29 mouse cellular contexts compared by ENCODE assay signal in the genomic region with DNA sequence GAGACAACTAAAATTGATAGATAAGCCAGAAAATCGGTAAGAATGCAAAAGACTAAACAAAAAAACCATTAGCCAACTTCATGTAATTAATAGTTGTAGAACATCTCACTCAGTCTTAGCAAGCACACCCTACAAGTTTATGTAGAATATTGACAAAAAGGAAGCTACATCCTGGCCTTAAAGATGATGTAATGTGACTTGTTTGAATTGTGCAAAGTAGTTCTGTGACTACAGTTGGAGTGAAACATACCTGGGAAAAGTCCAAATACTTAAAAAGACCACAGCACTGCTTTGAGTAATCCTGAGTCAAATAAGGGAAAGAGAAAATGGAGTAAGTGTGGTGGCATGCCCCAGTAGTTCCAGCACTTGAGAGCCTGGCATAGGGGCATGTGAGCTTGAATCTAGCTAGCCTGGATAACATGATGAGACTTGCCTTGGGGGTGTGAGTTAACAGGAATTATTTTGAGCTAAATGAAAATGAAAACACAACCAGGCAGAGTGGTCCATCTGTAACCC. TPM values are rescaled to one million over a fixed set of nuclear protein-coding genes. Genes with fewer than 3 reads are reported as not detected.
DNase-seq lines count a peak whose midpoint lies in the region; ATAC-seq and TF ChIP-seq lines count a peak whose summit lies in the region.
"Had no signal": no experiment of that assay in that cellular context is flagged by ENCODE, and none has a peak within 500 bp of the region (broad histone marks: within the 10 kb centered on the region; RNA-seq: fewer than 3 reads in every experiment).

No protein-coding gene starts in this region.

- no peaks in the 10 kb centered on the region for H3K9me3 ChIP-seq in liver, embryonic 16.5 days (replicated peaks; ENCODE audit: control insufficient read depth, low read length)
- no peaks in the 10 kb centered on the region for H3K9me3 ChIP-seq in liver, embryonic 12.5 days (replicated peaks)
- H3K9me3 ChIP-seq: embryonic facial prominence, embryonic 12.5 days; embryonic facial prominence, embryonic 15.5 days; forebrain, embryonic 12.5 days; forebrain, embryonic 15.5 days; heart, embryonic 10.5 days; heart, embryonic 13.5 days had no signal

- no peak overlapping the region for H3K4me2 ChIP-seq in liver, embryonic 16.5 days (ENCODE audit: low read depth, low read length)
- no peak overlapping the region for H3K4me2 ChIP-seq in liver, embryonic 12.5 days
- H3K4me2 ChIP-seq: embryonic facial prominence, embryonic 12.5 days; embryonic facial prominence, embryonic 15.5 days; forebrain, embryonic 12.5 days; forebrain, embryonic 15.5 days; heart, embryonic 13.5 days; hindbrain, embryonic 14.5 days had no signal

- H3K27ac ChIP-seq in liver, embryonic 16.5 days (ENCODE audit: low read length): 0 out of 2 replicates have a peak overlapping the region, but pooled peaks have one; percentile 25
- H3K27ac ChIP-seq in liver, embryonic 12.5 days: no peak overlapping the region
- no peak overlapping the region for H3K27ac ChIP-seq in thymus, adult 2 months (ENCODE audit: control insufficient read depth, insufficient read depth, low read length)
- H3K27ac ChIP-seq: embryonic facial prominence, embryonic 12.5 days; embryonic facial prominence, embryonic 15.5 days; forebrain, embryonic 12.5 days; forebrain, embryonic 15.5 days; heart, adult 2 months; heart, embryonic 10.5 days; heart, embryonic 13.5 days; hindbrain, embryonic 14.5 days; hindbrain, postnatal 0 days had no signal

- H3K9ac ChIP-seq in liver, embryonic 16.5 days (ENCODE audit: low read depth, low read length): no peak overlapping the region
- H3K9ac ChIP-seq in liver, embryonic 12.5 days: no peak overlapping the region
- H3K9ac ChIP-seq: embryonic facial prominence, embryonic 12.5 days; embryonic facial prominence, embryonic 15.5 days; forebrain, embryonic 12.5 days; forebrain, embryonic 15.5 days; heart, embryonic 13.5 days; hindbrain, embryonic 14.5 days had no signal

- no peak for TF ChIP-seq CTCF in thymus, adult 2 months (IDR thresholded peaks at IDR 0.05; ENCODE audit: borderline replicate concordance, control insufficient read depth, extremely low read depth, insufficient read depth, low read length, poor library complexity)

- no peaks in the 10 kb centered on the region for H3K36me3 ChIP-seq in liver, embryonic 16.5 days (ENCODE audit: control insufficient read depth, insufficient read depth)
- H3K36me3 ChIP-seq in liver, embryonic 12.5 days: no peaks in the 10 kb centered on the region
- no peaks in the 10 kb centered on the region for H3K36me3 ChIP-seq in thymus, adult 2 months (ENCODE audit: control insufficient read depth, insufficient read depth, low read length)
- H3K36me3 ChIP-seq: embryonic facial prominence, embryonic 12.5 days; embryonic facial prominence, embryonic 15.5 days; forebrain, embryonic 12.5 days; forebrain, embryonic 15.5 days; heart, embryonic 10.5 days; heart, embryonic 13.5 days had no signal

- 47% methylated on average over 1 of the region's 1 CpGs for WGBS in liver, embryonic 16.5 days (ENCODE audit: insufficient replicate concordance)
- WGBS in liver, embryonic 12.5 days (ENCODE audit: insufficient replicate concordance): 74% methylated on average over 1 of the region's 1 CpGs
- 95% methylated on average over 1 of the region's 1 CpGs for WGBS in thymus, adult 2 months

- H3K4me3 ChIP-seq in liver, embryonic 16.5 days (ENCODE audit: low read depth, low read length): no peak overlapping the region
- no peak overlapping the region for H3K4me3 ChIP-seq in liver, embryonic 12.5 days
- H3K4me3 ChIP-seq in thymus, adult 2 months (ENCODE audit: control insufficient read depth, insufficient read depth, low read length): no peak overlapping the region
- H3K4me3 ChIP-seq: embryonic facial prominence, embryonic 12.5 days; embryonic facial prominence, embryonic 15.5 days; forebrain, embryonic 12.5 days; forebrain, embryonic 15.5 days; heart, adult 2 months; heart, embryonic 10.5 days; heart, embryonic 13.5 days had no signal

- TF ChIP-seq POLR2A in thymus, adult 2 months (IDR thresholded peaks at IDR 0.05; ENCODE audit: control insufficient read depth, extremely low read depth, insufficient read depth, low read length, poor library complexity): no peak

- ATAC-seq in liver, embryonic 16.5 days (ENCODE audit: low read depth): 0 out of 2 replicates have a peak, but pooled peaks have one; percentile 27
- no peak for ATAC-seq in liver, embryonic 12.5 days
- no peak for ATAC-seq in megakaryocyte progenitor cell, adult 5-6 weeks (replicated peaks; ENCODE audit: poor library complexity)
- ATAC-seq: forebrain, embryonic 15.5 days; hindbrain, postnatal 0 days; inflammation-experienced regulatory T-cells, adult 6 months; intestine, postnatal 0 days; Patski had no signal

- no peaks in the 10 kb centered on the region for H3K27me3 ChIP-seq in liver, embryonic 16.5 days (ENCODE audit: control insufficient read depth, insufficient read depth, low read depth, low read length)
- H3K27me3 ChIP-seq in liver, embryonic 12.5 days (replicated peaks): no peaks in the 10 kb centered on the region
- H3K27me3 ChIP-seq in thymus, adult 2 months (ENCODE audit: control insufficient read depth, insufficient read depth, low read length): no peaks in the 10 kb centered on the region
- H3K27me3 ChIP-seq: embryonic facial prominence, embryonic 12.5 days; embryonic facial prominence, embryonic 15.5 days; forebrain, embryonic 12.5 days; forebrain, embryonic 15.5 days; heart, embryonic 13.5 days; Patski had no signal

- peaks cover 15% of the 10 kb centered on the region for H3K4me1 ChIP-seq in liver, embryonic 16.5 days (ENCODE audit: control insufficient read depth, low read depth, low read length)
- peaks cover 41% of the 10 kb centered on the region for H3K4me1 ChIP-seq in liver, embryonic 12.5 days
- H3K4me1 ChIP-seq in thymus, adult 2 months (replicated peaks; ENCODE audit: control insufficient read depth, insufficient read depth, low read length): no peaks in the 10 kb centered on the region
- H3K4me1 ChIP-seq: embryonic facial prominence, embryonic 15.5 days; forebrain, embryonic 15.5 days had no signal

- DNase-seq in 3134 (ENCODE audit: extremely low read depth, insufficient read length, low spot score) (peak; percentile 55), 3T3-L1 (ENCODE audit: low read depth, low spot score) (peak; percentile 26), NIH3T3 (ENCODE audit: low read depth) (peak; percentile 20)
- no peak for DNase-seq in cerebellum, postnatal 10 days
- no peak for DNase-seq in thymus, adult 2 months
- DNase-seq: adrenal gland, adult 2 months; adrenal gland, postnatal 25 days; B cell, adult 2 months; cerebellum, adult 18-20 months; cerebellum, adult 9-10 months; cerebellum, postnatal 25 days; gastrocnemius, postnatal 14 days; heart, adult 2 months; heart, postnatal 14 days; heart, postnatal 4 days had no signal

RNA-seq across cellular contexts. Expression of a gene that starts 26.2 kb away (rescaled TPM):
- polyA plus RNA-seq in liver, embryonic 16.5 days (2015; fragmentation: Nextera tagmentation; extraction: Ambion mirVana): 8.1 and 8.3 TPM in 2 replicates
- 12.8 and 14.8 TPM in 2 replicates for polyA plus RNA-seq in liver, embryonic 12.5 days (2016; fragmentation: Nextera tagmentation; extraction: Ambion mirVana)
- total RNA-seq in megakaryocyte progenitor cell, adult 5-6 weeks (2015): 8.1 and 9.2 TPM in 2 replicates
- 4.2 and 6.8 TPM in 2 replicates for total RNA-seq in megakaryocyte progenitor cell, adult 5-6 weeks (2017)
- polyA plus RNA-seq in thymus, adult 2 months (2012; rRNA removed): 12.4 and 14.8 TPM in 2 replicates

Comparison
In these comparisons a context has a peak if more than half of its experiments do, and no peak if none do; other contexts are left out.
1. DNase-seq: peak in 3134 (single experiment), 3T3-L1 (single experiment) and NIH3T3 (single experiment); none in cerebellum, postnatal 10 days (0 of 2) and thymus, adult 2 months (single experiment).